Mouse (Mus musculus) retina, adult 2 months (tissue): ENCODE results near the gene Pik3r3.
A peak's percentile ranks its signal among the peaks of the same experiment; 100 is the strongest.
"Not testable (repeated sequence)": the region's sequence is repeated elsewhere in the genome, so short reads cannot be mapped to it uniquely, and the experiment has no call there.

Source experiments
- DNase-seq: peaks from one replicate; pipeline ENCODE4 v3.0.0-alpha.2; 2012; ENCODE audit warnings: low read depth, low spot score

Gene Pik3r3

DNA sequence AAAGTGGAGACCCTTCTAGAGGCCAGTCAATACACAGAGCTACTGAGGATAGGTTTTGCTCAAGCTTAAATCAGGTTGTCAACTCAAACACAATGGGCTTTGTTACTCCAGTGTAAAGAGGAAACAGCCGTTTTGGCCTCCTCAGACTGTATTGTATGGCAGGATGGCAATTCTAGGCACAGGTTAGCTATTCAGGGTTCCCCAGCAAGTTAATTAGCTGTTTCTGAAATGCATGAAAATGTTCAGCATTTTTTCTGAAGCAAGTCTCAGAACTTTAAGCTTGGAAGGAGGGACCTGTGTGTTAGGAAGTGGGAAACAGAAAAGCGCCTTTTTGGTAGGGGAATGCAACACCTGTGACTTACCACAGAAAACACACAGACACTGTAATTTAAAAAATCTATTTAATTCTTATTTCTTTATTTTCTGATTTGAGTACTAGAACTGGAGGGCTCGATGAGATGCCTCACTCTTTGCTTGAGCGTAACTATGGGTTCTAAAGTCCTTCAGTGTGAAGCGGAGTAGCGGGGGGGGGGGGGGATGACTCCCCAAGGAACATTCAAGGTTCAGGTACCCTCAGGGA lies 1.3 kb upstream of the Pik3r3 start:
- no peak for DNase-seq

DNA sequence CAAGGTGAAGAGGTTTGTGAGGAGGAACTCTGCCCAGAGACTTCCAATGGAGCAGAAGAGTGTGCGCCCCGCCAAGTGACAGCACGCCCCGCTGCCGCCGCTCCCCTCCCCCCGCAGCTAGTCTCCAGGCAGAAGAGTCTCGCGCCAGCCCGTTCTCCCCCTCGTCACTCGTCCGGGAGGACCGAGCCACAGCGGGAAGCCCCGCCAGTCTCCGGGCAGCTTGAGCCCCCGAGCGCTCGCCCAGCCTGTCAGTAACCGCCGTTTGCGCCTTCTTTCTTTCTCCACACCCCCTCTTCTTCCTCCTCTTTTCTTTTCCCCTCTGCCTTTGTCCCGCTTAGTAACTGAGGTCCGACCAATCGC lies 658 bp upstream of the Pik3r3 start:
- DNase-seq: no peak

DNA sequence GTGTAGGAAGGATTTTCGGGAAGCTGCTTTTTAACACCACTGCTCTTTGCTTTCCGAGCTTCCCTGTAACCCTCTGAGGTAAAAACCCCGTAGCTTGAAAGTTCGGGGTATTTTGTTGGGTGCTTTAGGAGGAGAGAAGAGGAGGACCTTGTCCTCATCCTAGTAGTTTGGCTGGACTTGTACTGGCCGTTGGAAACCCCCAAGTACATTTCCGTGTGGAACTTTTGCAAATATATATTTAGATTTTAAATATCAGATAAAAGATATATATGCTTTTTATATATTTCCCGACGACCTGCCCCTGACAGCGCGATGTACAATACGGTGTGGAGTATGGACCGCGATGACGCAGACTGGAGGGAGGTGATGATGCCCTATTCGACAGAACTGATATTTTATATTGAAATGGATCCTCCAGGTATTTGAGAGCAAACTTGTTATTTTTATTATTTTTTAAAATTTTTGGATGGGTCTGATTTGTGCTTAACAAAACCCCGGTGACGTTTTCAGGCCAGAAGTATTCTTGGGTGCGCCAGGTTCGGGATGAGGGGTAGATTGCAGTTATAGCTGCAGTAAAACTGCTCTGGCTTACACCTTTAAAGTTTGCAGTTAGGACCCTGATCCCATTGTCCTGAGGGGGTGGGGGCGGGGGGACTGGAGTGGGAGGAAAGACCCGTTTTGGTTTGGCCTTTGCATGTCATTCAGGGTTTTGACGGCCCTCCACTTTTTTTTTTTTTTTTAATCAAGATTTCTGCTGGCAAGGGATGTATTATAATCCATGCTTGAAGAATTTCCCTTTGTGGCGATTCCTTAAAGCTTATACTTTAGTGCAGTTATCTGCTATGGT lies 801 bp downstream of the Pik3r3 start:
- DNase-seq: no peak

DNA sequence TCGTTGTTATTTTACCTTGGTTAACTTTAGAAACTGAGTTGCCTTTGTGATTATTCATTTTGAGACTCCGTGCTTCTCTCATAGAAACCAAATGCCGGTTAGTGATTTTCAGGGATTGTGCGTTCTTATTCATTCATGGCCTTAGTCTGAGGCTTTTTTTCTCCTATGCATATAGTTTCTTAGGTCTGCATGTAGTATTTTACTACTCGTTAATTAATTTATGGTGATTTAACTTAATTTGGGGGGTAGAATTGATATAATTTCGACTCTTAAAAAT lies 1.4 kb downstream of the Pik3r3 start:
- no peak for DNase-seq

- no peak for DNase-seq
Observed at GRCm38 (mm10) chr4:116243377-116243776, 22.0 kb downstream of the Pik3r3 start.

DNA sequence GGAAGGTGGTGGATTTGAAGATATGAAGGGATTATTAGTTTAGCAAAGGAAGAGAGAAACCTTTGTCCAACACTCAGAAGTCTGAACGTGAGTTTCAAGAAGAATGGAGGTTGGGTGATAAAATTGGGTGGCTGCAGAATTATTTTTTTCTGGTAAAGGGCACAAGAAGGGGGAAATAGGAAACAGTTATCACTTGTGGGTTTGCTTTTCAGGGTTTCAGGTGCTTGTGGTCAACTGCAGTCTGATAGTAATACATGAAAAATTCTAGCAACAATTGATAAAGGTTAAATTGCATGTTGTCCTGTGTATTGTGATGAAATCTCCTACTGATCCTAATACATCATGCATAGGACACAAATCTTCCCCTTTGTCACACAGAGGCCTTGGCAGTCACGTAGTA lies 22.8 kb downstream of the Pik3r3 start:
- no peak for DNase-seq

- DNase-seq: not testable (repeated sequence)
Observed at GRCm38 (mm10) chr4:116245926-116246325, 24.5 kb downstream of the Pik3r3 start.

GRCm38 (mm10) chr4:116249986-116250385 lies 28.6 kb downstream of the Pik3r3 start:
- no peak for DNase-seq

- DNase-seq: no peak
Observed at GRCm38 (mm10) chr4:116268220-116268619, 46.8 kb downstream of the Pik3r3 start.

- no peak for DNase-seq
Observed at GRCm38 (mm10) chr4:116282211-116282610, 60.8 kb downstream of the Pik3r3 start.

- no peak for DNase-seq
Observed at GRCm38 (mm10) chr4:116291561-116291960, 70.1 kb downstream of the Pik3r3 start.

DNA sequence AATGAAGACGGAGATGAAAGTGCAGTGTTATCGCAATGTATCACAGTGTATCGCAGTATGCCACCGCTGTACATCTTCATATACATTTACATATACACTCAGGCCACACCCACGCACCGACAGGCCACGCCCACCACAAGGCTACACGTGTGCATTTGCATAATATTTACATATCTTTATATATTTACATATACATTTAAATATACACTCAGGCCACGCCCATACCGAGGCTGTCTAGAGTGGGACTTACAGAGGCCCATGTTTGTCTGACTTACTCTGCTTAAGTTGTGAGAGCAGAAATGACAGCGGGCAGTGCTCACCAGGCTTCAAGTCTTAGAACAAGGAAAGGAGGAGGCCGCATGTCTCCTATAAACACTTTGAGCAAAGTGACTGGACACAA lies 71.9 kb downstream of the Pik3r3 start:
- no peak for DNase-seq

GRCm38 (mm10) chr4:116300878-116301355 lies 79.5 kb downstream of the Pik3r3 start:
- DNase-seq: no peak

GRCm38 (mm10) chr4:116304551-116304950 lies 83.1 kb downstream of the Pik3r3 start:
- DNase-seq: no peak

GRCm38 (mm10) chr4:116317575-116317974 lies 96.2 kb downstream of the Pik3r3 start:
- DNase-seq: no peak

- DNase-seq: no peak
Observed at GRCm38 (mm10) chr4:116322127-116322526, 100.7 kb downstream of the Pik3r3 start.

DNA sequence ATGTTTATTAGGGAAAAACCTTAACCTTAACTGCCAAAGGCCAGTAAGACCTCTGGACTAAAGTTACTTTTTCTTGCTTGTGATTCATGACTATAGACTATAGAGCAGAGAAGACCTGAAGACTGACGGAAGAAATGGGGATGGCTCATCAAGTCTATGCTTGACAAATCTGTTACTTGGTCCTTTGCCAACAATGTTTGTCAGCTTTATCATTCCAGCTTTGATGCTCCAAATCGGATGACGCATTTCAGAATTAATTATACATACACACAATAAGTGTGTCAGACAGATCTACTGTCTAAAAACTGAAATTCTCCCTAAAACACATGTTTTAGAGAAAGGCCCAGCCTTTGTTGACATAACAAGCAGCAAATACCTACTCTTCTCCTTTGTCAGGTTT lies 107.8 kb downstream of the Pik3r3 start:
- no peak for DNase-seq

DNA sequence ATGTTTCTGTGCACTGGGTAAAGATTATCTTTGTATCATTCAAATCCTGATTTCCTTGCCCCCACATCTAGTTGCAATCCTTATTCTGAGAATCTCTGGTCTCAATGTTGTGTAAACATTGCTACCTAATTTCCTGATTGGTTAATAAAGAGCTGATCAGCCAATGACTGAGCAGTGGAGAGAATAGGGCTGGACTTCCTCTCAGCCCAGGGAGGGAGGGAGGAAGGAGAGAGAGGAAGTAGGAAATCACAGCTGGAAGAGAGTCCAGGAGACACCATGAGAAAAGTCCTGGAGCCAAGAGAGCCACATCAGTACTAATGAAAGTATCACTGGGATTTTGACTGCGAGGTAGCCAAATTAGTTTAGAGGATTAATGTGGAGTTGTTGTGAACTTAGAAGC lies 114.9 kb downstream of the Pik3r3 start:
- no peak for DNase-seq

GRCm38 (mm10) chr4:116342119-116342518 lies 120.7 kb downstream of the Pik3r3 start:
- peak; percentile 29 for DNase-seq

DNA sequence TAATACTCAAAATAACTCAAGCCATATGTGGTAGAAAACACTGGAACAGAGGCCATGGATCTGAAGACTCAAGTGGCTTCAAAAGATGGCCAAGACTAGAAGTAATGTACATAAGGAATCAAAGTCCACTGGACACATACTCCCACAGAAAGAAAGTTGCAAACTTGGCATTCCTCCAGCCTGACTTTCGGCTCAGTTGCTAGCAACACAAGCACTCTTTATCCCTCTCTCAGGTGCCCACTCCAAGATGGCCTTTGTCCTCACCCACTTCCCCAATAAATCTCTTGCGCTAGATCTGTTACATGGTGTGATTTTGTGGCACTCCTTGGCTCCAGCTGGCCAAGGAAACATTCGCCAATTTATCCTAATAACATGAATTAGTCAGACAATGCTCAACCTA lies 131.1 kb downstream of the Pik3r3 start:
- no peak for DNase-seq
